Mouse (Mus musculus) gastrocnemius, adult 8-10 months (tissue): Measurements from ENCODE around the gene Cdk2ap1. TPM values are rescaled to one million over a fixed set of nuclear protein-coding genes. Genes with fewer than 3 reads are reported as not detected.
"Not testable (repeated sequence)": the region's sequence is repeated elsewhere in the genome, so short reads cannot be mapped to it uniquely, and the experiment has no call there.

Experiments used
- DNase-seq, 2 experiments: peaks; one replicate each; pipeline ENCODE4 v3.0.0; 2022; ENCODE audit warnings: low spot score in 2 of 2
- total RNA-seq, 4 experiments: library from RNA; stranded (reverse); gene quantifications; 2 replicates each; pipeline ENCODE4 v1.2.4; 2022

Cdk2ap1 gene
- total RNA-seq, 4 experiments from 2014 or later, result 151 to 169 (median 168) TPM

DNA sequence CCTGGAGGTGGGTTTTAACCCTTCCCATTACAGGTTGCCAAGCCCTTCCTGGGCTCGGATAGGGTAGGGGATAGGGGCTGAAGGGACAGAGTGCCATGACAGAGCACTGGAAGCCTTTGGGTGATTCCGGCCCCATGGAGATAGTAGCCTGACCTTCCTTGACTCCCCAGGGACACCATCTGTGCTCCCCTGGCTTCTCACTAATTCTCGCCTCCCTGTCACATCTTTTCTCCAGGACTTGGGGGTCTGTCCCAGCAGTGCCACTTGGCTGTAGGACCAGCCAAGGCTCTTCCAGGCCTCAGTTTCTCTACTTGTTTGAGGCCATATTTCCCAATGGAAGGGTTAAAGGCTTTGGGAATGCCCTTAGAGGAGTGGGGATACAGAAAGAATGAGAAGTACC is 11.3 kb downstream of the Cdk2ap1 start:
- DNase-seq, result no peak

DNA sequence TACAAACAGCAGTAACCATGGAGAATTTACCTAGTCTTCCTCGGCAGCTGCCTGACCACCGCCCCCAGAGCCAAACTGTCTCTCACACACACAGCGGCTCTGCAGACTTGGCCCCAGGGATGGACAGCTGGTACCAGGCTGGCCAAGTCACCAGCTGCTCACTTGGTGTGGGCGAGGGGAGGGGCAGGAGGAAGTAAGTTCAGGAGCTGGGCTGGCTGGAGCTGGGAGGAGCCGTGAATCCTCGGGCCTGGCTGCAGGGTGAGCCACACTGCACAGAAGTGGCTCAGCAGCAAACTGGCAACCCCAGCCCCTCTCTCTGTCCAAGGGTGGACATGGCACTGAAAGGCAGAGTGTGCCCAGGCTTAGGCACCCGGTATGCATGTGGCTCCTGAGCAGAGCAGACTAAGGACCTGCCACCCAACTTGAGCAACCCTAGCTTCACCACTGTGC is 11.7 kb downstream of the Cdk2ap1 start:
- DNase-seq, result peak; percentile 70 to 82

DNA sequence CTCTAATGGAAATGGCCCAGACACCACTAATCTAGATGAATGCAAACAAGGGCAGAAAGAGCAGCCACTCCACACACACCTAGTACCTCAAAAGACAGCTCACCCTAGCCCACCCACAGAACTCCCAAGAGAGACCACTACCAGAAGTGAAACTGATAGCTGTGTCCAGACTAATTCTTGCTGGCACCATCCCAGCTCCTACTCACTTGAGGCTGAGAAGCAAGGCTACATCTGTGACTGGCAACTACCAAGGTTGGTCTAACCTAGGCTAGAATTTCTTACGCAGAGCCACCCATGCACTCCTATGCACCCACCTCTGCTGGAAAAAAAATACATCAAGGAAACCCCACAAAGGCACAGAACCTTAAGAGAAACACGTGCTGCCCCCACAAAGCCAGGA is 12.5 kb downstream of the Cdk2ap1 start:
- no peak for DNase-seq

DNA sequence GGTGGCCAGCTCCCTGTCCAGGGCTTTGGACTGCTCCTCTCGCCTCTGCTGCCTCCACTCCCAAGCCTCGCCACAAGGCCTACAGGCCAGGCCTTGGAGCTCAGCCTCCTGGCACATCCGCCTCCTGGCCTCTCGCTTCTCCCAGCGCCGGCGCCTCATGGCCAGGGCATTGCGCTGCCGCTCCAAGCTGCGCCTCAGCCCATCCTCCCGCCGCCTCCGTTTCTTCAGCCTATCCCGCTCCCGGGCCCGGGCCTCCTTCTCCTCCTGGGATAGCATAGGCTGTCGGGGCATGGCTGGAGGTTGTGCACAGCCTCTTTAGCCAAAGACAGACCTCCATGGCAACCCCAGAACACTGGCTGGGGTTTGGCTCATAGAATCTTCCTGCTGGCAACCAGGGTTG is 13.7 kb downstream of the Cdk2ap1 start:
- peak; percentile 30 to 46 for DNase-seq

DNA sequence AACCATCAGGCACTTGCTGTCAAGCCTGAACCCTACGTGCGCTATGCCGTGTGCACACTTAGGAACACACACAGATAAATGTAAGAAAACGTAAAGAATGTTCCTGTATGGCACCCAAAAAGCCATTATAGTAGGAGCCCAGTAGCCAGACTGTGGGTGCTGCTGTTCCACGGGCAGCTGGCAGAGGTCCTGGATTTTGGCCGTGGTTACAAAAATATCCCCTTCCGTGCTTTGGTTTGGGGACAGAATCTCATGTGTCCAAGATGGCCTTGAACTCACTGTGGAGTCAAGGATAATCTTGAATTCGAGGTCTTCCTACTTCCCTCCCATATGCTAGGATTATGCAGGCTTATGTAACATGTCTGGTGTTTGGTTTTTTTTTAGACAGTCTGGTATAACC is 20.0 kb downstream of the Cdk2ap1 start:
- no peak for DNase-seq

DNA sequence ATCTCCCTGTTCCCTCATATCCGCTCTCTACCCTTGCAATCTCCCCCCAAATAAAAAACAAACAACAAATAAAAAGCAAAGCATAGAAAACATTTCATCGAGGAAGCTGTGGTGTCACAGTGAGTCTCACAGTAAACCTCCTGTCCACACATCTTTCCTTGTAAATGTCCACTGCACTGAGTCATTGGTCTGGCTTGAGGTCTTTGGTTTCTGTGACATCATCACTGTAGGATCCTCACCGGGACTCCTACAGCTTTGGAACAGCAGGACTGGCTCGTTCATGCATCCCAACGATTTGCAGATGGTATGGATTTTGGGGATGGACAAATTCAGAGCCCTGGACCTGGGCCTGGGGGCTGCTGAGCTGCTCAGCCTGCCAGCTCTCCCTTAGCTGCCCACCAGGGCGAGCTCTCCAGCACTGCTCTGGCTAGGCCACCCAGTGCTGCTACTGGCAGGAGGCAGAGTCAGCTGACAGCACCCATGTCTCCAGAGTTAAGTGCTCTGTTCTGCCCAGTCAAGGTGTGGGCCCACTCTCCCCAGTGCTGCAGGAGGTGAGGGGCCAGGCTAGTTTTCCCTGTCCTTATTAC is 21.0 kb downstream of the Cdk2ap1 start:
- DNase-seq, result not testable (repeated sequence)

DNA sequence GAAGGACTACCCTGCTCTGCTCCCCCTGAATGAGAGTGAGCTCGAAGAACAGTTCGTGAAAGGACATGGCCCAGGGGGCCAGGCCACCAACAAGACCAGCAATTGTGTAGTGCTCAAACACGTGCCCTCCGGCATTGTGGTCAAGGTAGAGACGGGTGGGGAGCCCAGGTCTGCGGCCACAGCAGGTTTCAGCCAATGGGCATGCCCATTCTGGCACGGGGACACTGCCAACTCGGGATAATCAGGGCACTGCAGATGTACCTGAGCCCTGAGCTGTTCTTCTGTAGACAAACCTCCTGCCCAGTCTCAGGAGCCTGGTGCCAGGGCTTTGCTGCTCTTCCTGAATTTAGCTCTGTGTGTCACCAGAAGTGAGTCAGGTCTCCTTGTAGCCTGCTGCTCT is 24.1 kb downstream of the Cdk2ap1 start:
- no peak for DNase-seq

DNA sequence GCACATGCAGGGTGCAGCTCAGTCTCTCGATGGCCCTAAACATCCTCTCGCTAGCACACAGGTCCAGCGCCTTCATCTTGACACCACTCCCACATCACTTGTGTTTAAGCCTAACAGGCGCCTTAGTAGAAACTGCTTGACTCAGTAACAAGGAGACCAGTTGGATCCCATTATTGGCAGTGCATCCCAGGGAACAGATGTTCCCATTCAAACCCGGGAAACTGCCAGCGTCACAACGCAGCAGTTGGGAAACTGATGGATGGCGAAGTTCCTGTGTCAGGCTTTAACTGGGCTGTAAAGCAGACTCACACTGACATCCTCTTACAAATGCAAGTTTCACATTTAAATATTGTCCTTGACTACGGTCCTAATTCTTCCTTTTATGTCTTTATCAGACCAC is 25.0 kb downstream of the Cdk2ap1 start:
- DNase-seq, result no peak

DNA sequence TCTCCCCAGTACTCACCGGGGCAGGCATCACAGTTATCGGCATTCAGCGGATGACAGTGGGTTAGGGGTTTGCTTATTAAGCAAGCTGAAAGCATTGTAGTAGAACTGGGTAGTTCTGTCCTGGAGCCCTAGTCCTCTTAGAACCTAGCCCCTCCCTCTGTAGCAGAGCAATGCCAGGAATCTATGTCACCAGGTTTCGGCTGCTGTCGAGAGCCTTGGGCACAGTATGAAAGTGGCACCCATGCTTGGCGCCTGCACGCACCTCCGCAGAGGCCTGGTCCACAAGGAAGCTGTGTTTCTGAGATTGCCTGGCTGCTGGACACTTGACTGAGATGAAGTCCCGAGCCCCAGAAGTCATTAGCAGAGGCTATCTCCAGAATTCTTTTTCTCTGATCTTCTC is 25.8 kb downstream of the Cdk2ap1 start:
- DNase-seq, result no peak

DNA sequence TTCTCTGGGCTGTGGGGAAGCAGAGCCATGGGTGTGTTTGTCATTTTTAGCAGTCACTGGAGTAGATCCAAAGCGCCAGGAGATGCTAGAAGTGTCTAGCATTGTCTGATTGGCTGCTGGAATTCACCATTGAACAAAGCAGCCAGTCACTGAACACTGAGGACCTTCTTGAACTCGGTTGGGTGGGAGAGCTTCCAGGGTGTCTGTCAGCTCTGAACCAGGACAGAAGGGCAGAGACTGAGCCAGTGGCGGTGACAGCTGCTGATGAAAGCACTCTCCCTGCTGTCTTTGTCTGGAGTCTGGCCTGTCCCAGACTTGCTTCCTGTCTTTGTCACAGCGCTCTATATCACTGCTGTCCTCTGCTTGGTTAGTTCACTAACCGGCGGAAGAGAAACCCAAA is 28.5 kb downstream of the Cdk2ap1 start:
- DNase-seq, result no peak

DNA sequence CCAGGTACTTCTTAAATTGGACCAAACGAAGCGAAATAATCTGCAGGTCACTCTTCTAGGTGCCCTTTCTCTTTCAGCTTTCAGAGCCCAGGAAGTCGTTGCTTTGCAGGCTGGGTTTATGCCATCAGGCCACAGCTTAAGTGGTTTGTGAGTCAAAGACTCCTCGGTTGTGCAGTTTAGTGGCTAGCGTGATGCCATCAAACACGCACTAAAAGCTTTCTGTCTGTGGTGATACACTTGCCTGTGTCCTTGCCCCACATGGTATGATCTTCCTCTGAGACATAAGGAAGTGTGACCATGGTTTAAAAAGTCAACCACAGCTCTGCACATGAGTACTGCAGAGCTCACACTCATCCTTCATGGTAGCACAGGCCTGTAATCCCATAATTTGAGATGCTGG is 32.8 kb downstream of the Cdk2ap1 start:
- DNase-seq, result no peak

DNA sequence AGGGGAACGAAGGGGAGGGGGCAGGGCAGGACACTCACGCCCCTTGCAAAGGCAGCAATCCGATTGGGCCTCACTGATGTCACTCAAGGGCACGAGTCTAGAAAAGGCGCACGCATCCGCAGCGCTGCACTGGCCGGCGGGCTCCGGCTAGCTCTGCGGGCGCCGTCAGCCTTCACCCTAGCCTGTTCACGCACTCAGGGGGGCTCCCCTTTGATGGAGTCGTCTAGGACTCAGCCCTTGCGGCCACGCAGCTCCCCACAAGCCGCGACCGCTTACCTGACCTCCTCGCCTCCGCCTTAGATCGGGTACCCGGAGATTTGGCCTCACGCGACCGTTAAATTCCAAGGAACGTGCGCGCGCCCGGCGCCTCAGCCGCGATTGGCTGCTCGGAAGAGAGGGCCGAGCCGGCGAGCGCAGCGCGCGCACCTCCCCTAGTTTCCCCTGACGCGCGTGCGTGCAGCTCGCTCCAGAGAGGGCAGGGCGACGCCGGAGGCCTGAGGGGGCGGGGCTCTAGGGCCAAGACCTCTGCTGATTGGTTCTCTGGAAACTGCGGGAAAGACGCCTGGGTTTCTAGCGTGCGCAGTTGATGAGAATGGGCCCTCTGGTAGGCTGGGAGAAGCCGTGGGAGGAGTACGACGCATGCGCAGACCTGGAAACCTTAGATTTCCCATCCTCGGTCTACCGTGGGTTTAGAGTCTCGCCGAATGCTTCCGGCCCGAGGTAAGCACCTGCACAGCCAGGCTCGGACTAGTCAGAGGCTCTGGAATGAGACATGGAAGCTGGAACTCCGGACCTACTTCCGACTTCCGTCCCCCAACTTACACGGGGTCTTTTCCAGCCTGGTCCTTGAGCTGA is 35.1 kb downstream of the Cdk2ap1 start, which contains the start of the genes Mphosph9 and 2810006K23Rik:
Mphosph9 (minus strand) TSS at position 463 of the 855 bp plus-strand sequence.
2810006K23Rik (plus strand) TSS at position 580 of the 855 bp plus-strand sequence.
- peak; percentile 98 to 99 for DNase-seq

DNA sequence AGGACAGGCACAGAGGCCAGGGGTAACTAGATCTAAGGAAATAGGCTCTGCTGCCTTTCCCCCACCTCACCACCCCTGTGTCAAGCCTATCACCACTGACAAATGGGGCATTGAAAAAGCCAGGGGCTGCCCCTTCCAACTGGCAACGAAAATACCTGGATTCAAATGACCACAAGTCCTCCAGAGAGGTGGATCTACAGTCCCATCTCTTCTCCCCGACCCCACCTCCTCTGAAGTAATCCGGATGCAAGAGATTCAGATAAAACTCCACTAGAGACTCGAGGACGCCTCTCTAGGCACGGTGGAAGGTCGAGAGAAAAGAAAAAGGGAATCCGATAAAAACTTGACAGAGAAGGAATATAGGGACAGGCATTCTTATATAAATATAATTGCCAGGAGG is 36.1 kb downstream of the Cdk2ap1 start:
- DNase-seq, result no peak

DNA sequence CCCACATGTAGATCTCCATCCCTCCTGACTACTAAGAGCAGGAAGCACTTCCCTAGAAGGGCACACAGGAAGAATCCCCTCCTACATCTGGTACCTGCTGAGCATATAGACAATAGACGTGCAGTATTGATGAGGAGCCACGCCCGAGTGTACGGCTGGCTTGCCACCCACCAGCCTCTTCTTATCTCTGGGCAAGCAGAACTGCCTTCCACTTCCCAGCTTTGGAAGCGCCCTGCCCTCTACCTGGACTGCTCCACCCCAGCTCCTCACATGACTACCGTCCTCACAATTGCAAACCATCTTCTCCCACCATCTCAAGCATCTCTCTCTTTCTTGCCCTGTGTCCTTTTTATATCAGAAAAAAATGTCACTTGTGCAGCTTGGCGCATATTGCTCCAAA is 45.2 kb downstream of the Cdk2ap1 start:
- DNase-seq, result no peak

DNA sequence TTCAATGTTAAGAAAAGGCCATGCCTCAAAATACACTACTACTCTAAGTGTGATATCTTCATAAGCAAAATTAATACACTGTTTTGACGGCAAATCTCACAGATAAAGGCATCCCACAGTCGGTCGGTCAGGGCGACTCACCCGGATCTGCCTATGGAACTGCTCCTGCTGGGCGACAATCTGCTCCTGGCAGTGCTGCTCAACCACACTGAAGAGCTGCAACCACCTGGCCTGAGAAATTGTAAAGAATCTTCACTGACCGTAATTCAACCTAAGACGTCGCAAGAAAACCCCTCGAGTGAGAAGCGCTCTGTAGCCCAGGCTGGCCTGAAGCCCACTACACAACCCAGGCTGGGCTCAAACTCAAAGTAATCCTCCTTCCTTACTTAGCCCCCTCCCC is 46.9 kb downstream of the Cdk2ap1 start:
- DNase-seq, result no peak

DNA sequence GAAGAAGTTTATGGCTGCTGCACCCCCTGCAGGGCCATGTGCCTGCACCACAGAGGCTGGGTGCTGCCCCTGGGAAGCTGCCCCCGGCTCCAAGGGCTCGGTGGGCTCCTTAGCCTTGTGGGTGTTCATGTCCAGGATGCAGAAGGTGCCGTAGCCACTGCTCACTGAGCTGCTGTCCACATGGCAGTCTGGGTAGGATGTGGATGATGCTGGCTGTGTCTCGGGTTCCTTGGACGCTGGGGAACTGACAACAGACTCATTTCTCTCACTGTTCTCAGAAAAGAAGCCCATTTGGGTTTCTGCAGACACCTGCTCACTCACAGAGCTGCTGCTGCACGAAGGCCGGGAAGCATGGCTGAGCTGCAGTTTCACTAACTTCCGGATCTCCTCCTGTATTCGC is 47.4 kb downstream of the Cdk2ap1 start:
- DNase-seq, result no peak

DNA sequence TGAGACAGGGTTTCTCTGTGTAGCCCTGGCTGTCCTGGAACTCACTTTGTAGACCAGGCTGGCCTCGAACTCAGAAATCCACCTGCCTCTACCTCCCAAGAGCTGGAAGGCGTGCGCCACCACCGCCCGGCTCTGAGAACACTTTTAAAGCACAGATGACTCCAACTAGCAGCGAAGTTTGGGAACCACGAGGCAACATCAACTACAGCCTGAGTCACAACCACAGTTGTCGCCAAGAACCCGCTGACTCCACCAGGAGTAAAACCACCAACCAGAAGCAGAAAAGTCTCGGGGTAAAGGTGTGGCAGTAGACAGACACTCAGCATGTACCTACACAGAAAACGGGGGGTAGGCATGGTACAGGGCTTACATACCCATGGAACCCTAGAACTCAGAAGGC is 52.8 kb downstream of the Cdk2ap1 start:
- DNase-seq, result no peak

DNA sequence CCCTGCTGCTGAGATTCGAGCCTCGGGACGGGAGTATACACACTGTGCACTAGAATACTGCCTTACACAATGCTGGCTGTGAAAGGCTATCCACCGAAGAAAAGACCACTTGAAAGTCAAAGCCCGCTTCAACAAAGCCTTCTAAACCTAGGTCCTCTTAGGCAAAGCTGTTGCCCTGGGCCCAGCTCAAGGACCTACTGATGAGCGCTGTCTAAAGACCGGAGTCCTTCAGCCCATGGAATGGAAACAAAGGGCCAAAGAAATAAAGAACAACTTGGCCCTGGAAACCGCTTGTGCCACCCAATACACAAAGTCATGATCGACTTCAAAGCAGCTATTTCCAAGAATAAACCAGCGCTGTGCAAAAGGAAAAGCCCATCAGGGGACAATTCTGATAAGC is 53.7 kb downstream of the Cdk2ap1 start:
- no peak for DNase-seq

DNA sequence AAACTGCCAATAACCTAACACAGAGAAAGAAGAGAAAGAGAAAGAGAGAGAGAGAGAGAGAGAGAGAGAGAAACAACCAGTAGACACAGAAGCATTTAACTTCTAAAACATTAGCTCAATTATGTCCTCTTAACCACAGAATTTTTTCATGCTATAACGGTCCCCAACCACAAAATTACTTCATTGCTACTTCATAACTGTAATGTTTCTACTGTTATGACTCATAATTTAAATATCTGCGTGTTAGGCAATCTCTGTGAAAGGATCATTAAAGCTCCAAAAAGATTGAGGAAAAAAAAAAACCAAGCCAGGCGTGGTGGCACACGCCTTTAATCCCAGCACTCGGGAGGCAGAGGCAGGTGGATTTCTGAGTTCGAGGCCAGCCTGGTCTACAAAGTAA is 60.0 kb downstream of the Cdk2ap1 start:
- not testable (repeated sequence) for DNase-seq

DNA sequence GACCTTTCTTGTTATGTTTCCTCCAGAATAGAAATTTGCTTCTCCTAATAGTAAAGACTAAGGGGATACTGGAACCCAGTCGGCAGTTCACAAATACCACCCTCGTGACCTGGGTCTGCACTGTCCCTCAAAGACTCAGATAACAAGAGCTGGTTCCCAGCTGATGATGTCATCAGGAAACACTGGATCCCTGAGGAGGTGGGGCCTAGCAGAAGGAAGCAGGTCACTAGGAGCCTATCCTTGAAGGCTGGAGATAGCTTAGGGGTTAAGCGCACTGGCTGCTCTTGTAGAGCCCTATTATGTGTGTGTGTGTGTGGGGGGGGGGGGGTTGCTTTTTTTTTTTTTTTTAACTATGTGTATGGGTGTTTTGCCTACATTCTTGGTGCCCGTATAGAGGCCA is 62.8 kb downstream of the Cdk2ap1 start:
- DNase-seq, result no peak

DNA sequence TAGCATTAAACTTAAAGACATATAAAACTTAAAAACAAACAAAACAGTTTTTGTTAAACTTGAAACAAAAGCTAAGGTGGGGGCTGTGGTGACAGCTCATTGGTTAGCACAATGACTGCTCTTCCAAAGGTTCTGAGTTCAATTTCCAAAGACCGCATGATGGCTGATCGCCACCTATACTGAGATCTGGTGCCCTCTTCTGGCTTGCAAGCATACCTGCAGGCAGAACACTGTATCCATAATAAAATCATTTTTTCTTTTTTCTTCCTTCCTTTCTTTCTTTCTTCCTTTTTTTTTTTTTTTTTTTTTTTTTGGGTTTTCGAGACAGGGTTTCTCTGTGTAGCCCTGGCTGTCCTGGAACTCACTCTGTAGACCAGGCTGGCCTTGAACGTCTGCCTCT is 63.6 kb downstream of the Cdk2ap1 start:
- DNase-seq, result not testable (repeated sequence)

DNA sequence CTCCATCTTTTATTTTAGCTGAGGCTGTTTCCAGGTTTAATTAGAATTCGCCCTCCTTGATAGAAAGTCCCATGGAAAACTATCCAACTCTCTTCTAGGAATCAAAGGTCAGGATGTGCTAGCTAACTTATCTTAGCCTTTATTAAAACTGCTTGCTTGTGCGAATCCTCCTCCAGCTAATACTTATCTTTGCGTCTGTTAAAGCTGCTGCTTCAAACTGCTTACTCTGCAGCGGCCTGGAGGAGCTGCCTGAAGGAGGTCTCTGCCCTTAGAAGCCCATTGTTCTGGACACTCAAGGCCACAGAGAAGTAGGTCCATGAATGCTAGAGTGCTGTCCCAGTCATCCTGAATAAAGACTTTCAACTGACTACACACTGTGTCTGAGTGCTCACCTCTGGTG is 66.4 kb downstream of the Cdk2ap1 start:
- DNase-seq, result no peak
